Mouse (Mus musculus) heart, adult 18-20 months (tissue): Measurements from ENCODE around the gene Prap1. TPM values are rescaled to one million over a fixed set of nuclear protein-coding genes. Genes with fewer than 3 reads are reported as not detected.
A peak's percentile ranks its signal among the peaks of the same experiment; 100 is the strongest.
"Not testable (repeated sequence)": the region's sequence is repeated elsewhere in the genome, so short reads cannot be mapped to it uniquely, and the experiment has no call there.

Experiments
- DNase-seq, 2 experiments: peaks; one replicate each; pipeline ENCODE4 v3.0.0; 2021 to 2022; ENCODE audit warnings: mixed read lengths in 1 of 2
- total RNA-seq, 2 experiments: library from RNA; stranded (reverse); gene quantifications; 2 replicates each; pipeline ENCODE4 v1.2.3; 2021

Prap1 gene
- total RNA-seq, 2 experiments from 2014 or later: not detected

GRCm38 (mm10) chr7:140082242-140082678 lies 10.9 kb upstream of the Prap1 start, which contains the start of gene Caly:
Gene Caly, minus strand, starts transcription at chr7:140082548.
- DNase-seq: no peak

- no peak for DNase-seq
These were observed 2.6 kb upstream of the Prap1 start for GRCm38 (mm10) chr7:140090601-140091000.

- DNase-seq: no peak
These were observed 1.8 kb downstream of the Prap1 start for GRCm38 (mm10) chr7:140094954-140095353.

- no peak for DNase-seq
These were observed 2.4 kb downstream of the Prap1 start for GRCm38 (mm10) chr7:140095556-140095955.

GRCm38 (mm10) chr7:140096055-140096454 lies 2.9 kb downstream of the Prap1 start:
- no peak for DNase-seq

GRCm38 (mm10) chr7:140098466-140098865 lies 5.3 kb downstream of the Prap1 start:
- DNase-seq: no peak

- DNase-seq: no peak
These were observed 8.3 kb downstream of the Prap1 start for GRCm38 (mm10) chr7:140101498-140101897.

GRCm38 (mm10) chr7:140101993-140102860 lies 9.0 kb downstream of the Prap1 start, which contains the start of gene Fuom:
Gene Fuom, minus strand, starts transcription at chr7:140102441.
- DNase-seq: peak; percentile 92 to 93

GRCm38 (mm10) chr7:140104009-140104408 lies 10.8 kb downstream of the Prap1 start:
- DNase-seq: no peak

- no peak for DNase-seq
These were observed 18.7 kb downstream of the Prap1 start for GRCm38 (mm10) chr7:140111943-140112342.

GRCm38 (mm10) chr7:140115583-140116328 lies 22.6 kb downstream of the Prap1 start, which contains the start of gene Paox:
Gene Paox, plus strand, starts transcription at chr7:140115799.
- DNase-seq: peak; percentile 74 to 85

- peak; percentile 95 to 96 for DNase-seq
These were observed 23.3 kb downstream of the Prap1 start, which contains the start of gene Echs1 for GRCm38 (mm10) chr7:140116329-140117054. Gene Echs1, minus strand, starts transcription at chr7:140116476.

GRCm38 (mm10) chr7:140120484-140120883 lies 27.3 kb downstream of the Prap1 start:
- DNase-seq: no peak

GRCm38 (mm10) chr7:140121338-140121910 lies 28.2 kb downstream of the Prap1 start:
- DNase-seq: no peak

- DNase-seq: peak in 1 of 2 experiments; percentile 26
These were observed 29.6 kb downstream of the Prap1 start for GRCm38 (mm10) chr7:140122765-140123164.

GRCm38 (mm10) chr7:140124382-140124781 lies 31.2 kb downstream of the Prap1 start:
- no peak for DNase-seq

- peak; percentile 96 to 97 for DNase-seq
These were observed 32.3 kb downstream of the Prap1 start for GRCm38 (mm10) chr7:140125278-140126021.

GRCm38 (mm10) chr7:140126022-140126350 lies 32.8 kb downstream of the Prap1 start:
- DNase-seq: no peak

GRCm38 (mm10) chr7:140126934-140127333 lies 33.7 kb downstream of the Prap1 start:
- DNase-seq: no peak

- DNase-seq: peak in 1 of 2 experiments; percentile 41
These were observed 34.7 kb downstream of the Prap1 start for GRCm38 (mm10) chr7:140127911-140128310.

GRCm38 (mm10) chr7:140132184-140132583 lies 39.0 kb downstream of the Prap1 start:
- not testable (repeated sequence) for DNase-seq
